Mouse (Mus musculus): ENCODE measurements around the gene Phc2. TPM values are rescaled to one million over a fixed set of nuclear protein-coding genes. Genes with fewer than 3 reads are reported as not detected.
A peak's percentile ranks its signal among the peaks of the same experiment; 100 is the strongest.

Phc2 gene
- total RNA-seq, 2 experiments from 2014 or later: 4.5 to 7.1 TPM

GRCm38 (mm10) chr4:128712136-128712655 is 57.7 kb downstream of the Phc2 start:
- ATAC-seq (replicated peaks; ENCODE audit: low FRiP score, poor library complexity, severe bottlenecking): no peak

GRCm38 (mm10) chr4:128712941-128713340 is 58.4 kb downstream of the Phc2 start:
- no peak for ATAC-seq (replicated peaks; ENCODE audit: low FRiP score, poor library complexity, severe bottlenecking)

GRCm38 (mm10) chr4:128715241-128716204 is 61.0 kb downstream of the Phc2 start:
- no peak for ATAC-seq (replicated peaks; ENCODE audit: low FRiP score, poor library complexity, severe bottlenecking)

GRCm38 (mm10) chr4:128716279-128716678 is 61.8 kb downstream of the Phc2 start:
- no peak for ATAC-seq (replicated peaks; ENCODE audit: low FRiP score, poor library complexity, severe bottlenecking)

GRCm38 (mm10) chr4:128716731-128717130 is 62.2 kb downstream of the Phc2 start:
- no peak for ATAC-seq (replicated peaks; ENCODE audit: low FRiP score, poor library complexity, severe bottlenecking)

GRCm38 (mm10) chr4:128720110-128720509 is 65.6 kb downstream of the Phc2 start:
- ATAC-seq (replicated peaks; ENCODE audit: low FRiP score, poor library complexity, severe bottlenecking): no peak

- ATAC-seq (replicated peaks; ENCODE audit: low FRiP score, poor library complexity, severe bottlenecking): no peak
These were observed 66.7 kb downstream of the Phc2 start for GRCm38 (mm10) chr4:128721061-128721648.

GRCm38 (mm10) chr4:128721761-128722160 is 67.3 kb downstream of the Phc2 start:
- ATAC-seq (replicated peaks; ENCODE audit: low FRiP score, poor library complexity, severe bottlenecking): no peak

GRCm38 (mm10) chr4:128722932-128723331 is 68.4 kb downstream of the Phc2 start:
- ATAC-seq (replicated peaks; ENCODE audit: low FRiP score, poor library complexity, severe bottlenecking): no peak

- no peak for ATAC-seq (replicated peaks; ENCODE audit: low FRiP score, poor library complexity, severe bottlenecking)
These were observed 68.9 kb downstream of the Phc2 start for GRCm38 (mm10) chr4:128723431-128723830.

- no peak for ATAC-seq (replicated peaks; ENCODE audit: low FRiP score, poor library complexity, severe bottlenecking)
These were observed 69.6 kb downstream of the Phc2 start for GRCm38 (mm10) chr4:128724059-128724458.

GRCm38 (mm10) chr4:128727019-128727720 is 72.7 kb downstream of the Phc2 start:
- ATAC-seq (replicated peaks; ENCODE audit: low FRiP score, poor library complexity, severe bottlenecking): peak; percentile 61

GRCm38 (mm10) chr4:128727721-128728430 is 73.4 kb downstream of the Phc2 start:
- peak; percentile 84 for ATAC-seq (replicated peaks; ENCODE audit: low FRiP score, poor library complexity, severe bottlenecking)

- peak; percentile 25; the same call in 1 of the 2 replicates for ATAC-seq (replicated peaks; ENCODE audit: low FRiP score, poor library complexity, severe bottlenecking)
These were observed 73.9 kb downstream of the Phc2 start for GRCm38 (mm10) chr4:128728431-128728851.

GRCm38 (mm10) chr4:128729033-128729708 is 74.7 kb downstream of the Phc2 start:
- ATAC-seq (replicated peaks; ENCODE audit: low FRiP score, poor library complexity, severe bottlenecking): no peak

- ATAC-seq (replicated peaks; ENCODE audit: low FRiP score, poor library complexity, severe bottlenecking): no peak
These were observed 75.2 kb downstream of the Phc2 start for GRCm38 (mm10) chr4:128729709-128730037.

GRCm38 (mm10) chr4:128730271-128730670 is 75.8 kb downstream of the Phc2 start:
- no peak for ATAC-seq (replicated peaks; ENCODE audit: low FRiP score, poor library complexity, severe bottlenecking)

- no peak for ATAC-seq (replicated peaks; ENCODE audit: low FRiP score, poor library complexity, severe bottlenecking)
These were observed 78.3 kb downstream of the Phc2 start for GRCm38 (mm10) chr4:128732794-128733193.

- no peak for ATAC-seq (replicated peaks; ENCODE audit: low FRiP score, poor library complexity, severe bottlenecking)
These were observed 79.0 kb downstream of the Phc2 start for GRCm38 (mm10) chr4:128733496-128733895.

Data from erythroblast, adult 5-6 weeks (primary cell).